Mouse (Mus musculus): ENCODE measurements around the gene Sgk1. TPM values are rescaled to one million over a fixed set of nuclear protein-coding genes. Genes with fewer than 3 reads are reported as not detected.
A peak's percentile ranks its signal among the peaks of the same experiment; 100 is the strongest.

The Sgk1 gene
- total RNA-seq, 2 experiments from 2014 or later = 75.5 to 79.8 TPM

DNA sequence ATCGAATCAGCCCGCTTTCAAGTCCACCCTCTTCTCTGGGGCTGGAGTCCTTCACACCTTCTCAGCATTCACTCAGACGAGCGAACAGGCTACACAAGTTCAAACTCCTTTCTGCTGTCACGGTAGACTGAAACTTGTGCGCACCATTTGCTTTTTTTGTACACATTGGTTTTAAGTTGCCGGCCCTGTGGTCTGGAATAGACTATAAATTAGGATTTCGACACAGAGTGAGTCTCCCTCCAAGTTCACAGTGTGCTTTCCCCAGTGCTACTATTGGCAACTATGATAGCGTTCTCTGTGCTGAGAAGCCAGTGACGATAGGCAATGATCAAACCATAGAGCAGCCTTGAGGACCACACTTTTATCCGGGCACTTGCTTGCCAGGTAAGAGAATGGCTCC is 91.7 kb downstream of the Sgk1 start:
- DNase-seq = no peak

DNA sequence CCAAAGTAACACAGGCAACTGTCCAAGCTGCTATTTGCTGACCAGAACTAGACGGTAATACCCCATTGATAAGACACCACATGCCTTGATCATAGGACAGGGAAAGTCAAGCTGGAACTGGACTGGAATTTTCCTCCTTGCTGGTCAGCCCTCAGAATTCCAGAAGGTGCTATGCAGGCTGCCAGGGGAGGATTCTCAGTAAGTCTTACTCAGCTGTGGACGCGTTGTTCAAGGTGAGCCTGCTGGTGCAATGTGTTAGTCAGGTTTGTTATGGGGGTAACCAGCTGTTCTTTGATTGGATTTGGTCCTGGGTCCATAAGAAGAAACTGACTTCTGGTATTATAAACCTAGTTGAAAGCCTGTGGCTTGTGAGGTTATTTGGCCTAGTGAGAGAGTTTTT is 92.8 kb downstream of the Sgk1 start:
- no peak for DNase-seq

DNA sequence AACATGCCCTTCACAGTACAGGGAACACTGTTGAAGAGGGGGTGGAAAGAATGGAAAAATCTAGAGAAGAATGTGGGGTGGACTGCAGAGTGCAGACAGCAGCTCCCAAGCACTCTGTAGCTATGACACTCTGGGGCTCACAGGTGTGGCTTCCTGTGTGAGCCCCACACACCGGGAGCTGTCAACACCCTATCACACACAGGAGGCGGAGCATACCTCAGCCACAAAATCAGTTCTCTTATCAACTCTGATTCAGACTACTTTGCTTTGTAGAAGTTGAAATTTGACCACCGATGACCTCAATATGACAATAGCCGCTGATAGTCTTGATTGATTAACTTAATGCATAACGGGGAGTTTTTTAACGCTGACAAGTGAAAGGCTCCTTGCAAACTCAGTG is 93.4 kb downstream of the Sgk1 start:
- DNase-seq = no peak

DNA sequence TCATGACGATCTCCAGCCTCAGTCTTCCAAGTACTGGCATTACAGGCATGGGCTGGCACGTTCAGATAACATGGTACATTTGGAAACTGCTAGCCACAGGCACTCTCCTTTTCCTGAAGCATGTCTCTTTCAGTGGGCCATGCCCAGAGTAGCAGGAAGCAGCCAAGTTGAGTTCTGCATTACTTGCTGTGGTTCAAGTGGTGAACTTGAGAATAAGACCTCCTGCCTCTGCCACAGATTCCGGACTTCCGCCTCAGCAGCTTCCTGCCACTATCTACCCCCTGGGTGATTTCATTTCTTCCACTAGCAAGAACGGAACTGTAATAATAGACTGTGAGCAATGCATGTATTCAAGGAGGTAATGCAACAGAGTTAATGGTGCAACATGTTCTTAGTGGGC is 94.3 kb downstream of the Sgk1 start:
- peak in 1 of 2 experiments; percentile 47 for DNase-seq

DNA sequence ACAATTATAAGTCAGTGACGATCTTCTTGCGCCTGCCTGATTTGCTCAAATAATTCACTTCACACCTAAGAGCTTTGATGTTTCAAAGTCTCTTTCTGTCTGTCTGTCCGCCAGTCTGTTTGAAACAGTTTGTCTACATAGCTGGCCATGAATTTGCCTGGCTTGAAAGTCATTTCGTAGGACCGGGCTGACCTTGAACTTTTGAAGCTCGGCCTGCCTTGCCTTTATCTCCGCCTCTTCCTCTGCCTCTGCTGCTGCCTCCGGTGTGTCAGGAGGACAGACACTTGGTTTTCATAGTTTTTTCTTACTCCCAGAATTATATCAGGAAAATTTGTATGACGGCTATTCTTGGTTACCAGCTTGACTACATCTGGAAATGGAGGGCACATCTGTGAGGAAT is 96.4 kb downstream of the Sgk1 start:
- no peak for DNase-seq

DNA sequence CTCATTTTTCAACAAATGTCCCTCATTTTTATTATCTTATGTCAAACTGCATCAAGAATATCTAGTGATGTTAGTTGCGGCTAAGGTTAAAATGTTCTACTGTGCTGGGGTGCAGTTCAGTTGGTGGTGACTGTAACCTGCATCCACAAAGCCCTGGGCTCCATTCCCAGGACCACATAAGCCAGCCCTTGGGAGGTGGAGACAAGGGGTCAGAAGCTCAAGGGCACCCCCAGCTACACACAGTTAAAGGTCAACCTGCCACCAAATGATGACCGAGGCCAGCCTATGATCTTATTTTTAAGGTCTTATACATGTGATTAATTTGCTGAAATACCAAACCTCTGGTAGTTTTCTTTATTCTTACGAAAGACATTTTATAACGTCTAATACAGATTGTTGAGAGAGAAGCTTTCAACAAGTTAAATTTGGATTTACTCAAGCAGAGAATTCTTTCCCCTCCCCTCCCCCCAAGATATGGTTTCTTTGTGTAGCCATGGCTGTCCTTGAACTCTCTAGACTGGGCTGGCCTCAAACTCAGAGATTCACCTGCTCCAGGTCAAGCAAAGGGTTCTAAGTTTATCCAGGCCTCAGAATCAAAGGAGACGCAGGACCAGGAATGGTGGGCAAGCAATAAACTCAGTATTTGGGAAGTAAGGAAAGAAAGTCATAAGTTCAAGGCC is 97.4 kb downstream of the Sgk1 start:
- no peak for DNase-seq

DNA sequence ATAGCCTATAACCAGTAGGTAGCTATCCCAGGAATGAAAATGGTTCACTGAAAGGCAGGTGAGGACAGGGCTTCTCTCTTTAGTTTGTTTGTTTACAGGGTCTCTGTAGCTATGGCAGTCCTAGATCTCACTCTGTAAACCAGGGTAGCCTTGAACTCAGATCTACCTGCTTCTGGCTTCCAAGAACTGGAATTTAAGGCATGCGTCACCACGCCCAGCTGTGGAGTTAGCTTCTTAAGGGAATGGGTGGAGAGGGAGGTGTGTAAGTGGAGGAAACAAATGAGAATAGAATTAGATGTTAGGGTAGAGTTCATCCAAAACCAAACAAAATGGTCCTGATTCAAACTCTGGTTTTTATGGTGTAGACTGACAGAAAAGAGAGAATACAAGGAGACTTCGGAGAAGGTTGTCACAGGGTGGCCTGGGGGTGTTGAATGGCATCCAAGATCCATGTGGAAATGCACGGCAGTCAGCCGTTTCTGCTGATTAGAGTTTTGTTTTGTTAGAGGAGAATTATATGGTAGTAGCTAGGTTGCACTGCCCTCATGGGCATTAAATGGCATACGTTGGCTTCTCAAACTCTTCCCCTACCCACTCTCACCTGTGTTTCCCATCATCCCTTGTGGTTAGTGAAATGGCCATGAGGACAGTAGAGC is 98.9 kb downstream of the Sgk1 start:
- no peak for DNase-seq

DNA sequence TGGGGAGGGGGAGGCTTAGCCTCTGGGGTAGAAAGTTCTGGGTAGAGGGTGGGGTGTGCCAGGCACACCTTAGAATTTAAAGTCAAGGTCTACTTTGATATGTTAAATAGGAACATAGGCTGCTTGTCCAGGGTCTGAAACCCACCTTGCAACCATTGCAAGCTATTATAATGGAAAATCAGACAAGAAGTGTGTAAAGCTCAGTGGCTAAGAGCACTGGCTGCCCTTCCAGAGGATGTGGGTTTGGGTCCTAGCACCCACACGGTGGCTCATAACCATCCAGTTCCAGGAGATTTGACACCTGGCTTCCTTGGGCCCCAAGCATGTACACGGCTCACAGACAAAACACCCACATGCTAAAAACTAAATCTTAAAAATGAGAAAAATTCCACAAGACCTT is 100.3 kb downstream of the Sgk1 start:
- DNase-seq = no peak

DNA sequence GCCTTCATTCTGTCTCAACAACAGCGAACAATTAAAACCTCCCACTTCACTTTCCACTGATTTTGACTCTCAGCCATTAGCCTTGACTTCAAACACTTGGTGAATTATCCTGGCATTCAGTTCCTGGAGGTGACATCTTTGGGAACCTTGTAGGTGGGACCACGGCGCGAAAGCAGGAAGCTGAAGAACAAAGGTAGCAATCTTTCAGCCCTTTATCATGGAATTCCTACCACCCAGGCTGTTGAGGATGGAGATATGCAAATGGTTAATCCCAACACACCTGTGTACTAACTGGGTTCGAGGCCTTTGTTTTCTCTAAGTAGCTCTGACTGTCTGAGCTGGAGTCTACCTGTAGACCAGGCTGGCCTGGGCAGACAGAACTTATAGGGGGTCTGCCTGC is 106.5 kb downstream of the Sgk1 start:
- no peak for DNase-seq

DNA sequence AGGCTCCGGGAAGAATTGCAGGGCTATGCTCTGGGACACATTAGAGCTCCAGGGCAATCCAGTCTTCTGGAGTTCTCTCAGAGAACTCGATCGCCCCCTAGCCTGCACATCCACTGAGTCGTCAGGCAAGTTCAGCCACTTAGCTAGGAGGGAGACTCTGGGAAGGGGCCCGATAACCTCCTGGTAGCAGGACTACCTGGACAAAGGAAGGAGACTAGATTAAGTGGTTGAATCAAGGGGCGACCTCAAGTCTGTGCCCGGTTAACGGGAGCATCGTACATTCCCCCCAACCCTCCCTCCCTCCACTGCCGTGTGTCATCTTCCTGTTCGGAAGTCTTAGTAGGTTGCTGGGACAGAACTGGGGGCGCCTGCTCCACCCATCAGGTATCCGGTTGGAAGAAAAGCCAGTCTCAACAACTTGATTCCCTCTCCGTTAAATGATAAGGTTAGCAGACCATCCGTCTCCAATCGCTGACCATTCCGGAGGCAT is 109.4 kb downstream of the Sgk1 start:
- DNase-seq = peak; percentile 92 to 95

DNA sequence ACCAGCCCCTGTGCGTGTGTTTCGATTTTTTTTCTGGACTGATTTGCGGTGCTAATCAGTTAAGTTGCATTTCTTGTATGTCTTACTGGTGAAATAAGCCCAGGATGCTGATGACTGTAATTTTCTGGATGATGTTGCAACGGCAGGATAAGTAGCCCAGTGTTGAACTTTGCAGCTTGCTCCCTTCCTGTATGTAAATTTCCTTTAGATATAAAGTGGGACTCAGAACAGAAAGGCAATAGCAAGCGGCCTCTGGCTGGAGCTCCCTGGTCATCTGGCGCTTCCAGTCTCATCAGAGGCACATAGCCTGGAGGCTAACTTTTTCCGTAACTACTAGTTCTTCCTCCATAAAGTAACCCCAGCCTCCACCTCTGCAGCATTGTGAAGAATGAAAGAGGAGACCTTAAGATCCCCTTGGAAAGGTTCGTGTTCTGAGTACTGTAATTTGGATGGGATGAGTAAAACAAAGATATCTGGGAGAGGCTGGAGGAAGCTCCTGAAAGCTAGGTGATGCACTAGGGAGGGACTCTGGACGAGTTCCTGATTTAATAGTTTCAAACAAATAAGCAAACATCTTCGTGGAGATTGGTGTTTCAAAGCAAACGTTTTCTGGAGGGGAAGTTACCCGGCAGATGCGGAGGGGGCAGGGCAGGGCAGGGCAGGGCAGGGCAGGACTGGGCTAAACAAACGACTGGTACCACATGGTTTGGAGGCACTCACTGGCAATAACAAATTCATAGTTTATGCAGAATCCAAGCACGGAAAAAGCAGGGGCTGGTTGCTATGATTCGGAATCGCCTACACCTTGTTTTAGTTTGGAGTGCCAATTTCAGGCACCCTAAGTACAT is 110.2 kb downstream of the Sgk1 start:
- peak; percentile 74 for DNase-seq

DNA sequence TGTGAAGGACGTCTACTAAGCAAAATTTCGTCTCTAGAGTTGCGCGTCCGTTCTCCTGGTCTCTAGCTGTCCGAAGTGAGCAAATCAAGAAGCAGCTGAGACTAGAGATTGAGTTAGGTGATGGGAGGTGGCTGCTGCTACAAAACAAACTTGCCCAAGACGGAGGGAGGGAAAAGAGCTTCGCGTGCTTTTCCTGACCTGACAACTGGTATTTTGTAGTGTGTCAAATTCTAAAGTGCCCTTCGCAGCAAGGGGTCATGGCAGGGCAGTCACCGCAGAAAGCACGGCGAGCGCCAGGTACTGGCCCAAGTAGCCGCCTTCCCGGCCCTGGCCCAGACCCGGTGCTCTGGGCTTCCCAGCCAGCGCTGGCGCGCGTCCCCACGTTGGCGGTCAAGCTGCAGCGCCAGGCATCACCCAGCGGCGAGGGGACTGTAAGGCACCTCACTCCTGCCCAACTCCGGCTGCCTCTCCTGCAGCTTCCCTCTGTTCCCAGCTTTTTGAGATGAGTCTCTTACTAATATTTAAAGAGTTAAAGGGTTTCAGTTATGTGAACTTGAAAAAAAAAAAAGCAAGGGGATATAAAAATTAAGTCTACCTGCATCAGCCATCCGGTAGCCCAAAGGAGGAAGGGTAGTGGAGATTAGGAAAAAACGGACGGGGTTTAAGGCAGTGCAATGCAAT is 111.0 kb downstream of the Sgk1 start:
- DNase-seq = peak; percentile 87 to 88

DNA sequence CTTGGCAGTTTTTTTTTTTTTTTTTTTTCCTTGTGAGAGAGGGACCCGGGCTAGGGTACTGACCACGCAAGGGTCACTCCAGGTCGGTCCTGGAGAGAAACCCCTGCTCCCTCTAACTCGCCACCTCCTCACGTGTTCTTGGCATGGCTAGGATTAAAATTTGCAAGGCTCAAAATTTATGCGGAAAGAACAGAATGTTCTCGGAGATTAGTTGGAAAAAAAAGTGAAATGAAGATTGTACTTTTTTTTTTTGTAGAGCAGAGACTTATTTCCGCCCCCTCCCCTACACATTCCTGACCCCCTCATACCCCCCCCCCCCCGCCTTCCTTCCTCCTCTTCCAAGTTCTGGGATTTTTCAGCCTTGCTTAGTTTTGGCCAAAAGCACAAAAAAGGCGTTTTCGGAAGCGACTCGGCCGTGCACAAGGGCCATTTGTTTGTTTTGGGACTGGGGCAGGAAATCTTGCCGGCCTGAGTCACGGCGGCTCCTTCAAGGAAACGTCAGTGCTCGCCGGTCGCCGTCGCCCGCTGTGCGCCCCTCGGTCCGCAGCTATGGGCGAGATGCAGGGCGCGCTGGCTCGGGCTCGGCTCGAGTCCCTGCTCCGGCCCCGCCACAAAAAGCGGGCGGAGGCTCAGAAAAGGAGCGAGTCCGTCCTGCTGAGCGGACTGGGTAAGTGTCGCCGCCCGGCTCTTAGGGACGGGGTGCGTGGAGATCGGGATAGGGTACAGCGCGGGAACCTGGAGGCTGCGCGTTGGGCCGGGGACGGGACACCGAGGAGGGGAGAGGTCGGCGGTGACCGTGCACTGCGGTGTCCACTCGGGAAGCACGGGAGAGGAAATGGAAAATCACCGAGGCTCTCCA is 111.8 kb downstream of the Sgk1 start:
- DNase-seq = peak; percentile 84 to 92

DNA sequence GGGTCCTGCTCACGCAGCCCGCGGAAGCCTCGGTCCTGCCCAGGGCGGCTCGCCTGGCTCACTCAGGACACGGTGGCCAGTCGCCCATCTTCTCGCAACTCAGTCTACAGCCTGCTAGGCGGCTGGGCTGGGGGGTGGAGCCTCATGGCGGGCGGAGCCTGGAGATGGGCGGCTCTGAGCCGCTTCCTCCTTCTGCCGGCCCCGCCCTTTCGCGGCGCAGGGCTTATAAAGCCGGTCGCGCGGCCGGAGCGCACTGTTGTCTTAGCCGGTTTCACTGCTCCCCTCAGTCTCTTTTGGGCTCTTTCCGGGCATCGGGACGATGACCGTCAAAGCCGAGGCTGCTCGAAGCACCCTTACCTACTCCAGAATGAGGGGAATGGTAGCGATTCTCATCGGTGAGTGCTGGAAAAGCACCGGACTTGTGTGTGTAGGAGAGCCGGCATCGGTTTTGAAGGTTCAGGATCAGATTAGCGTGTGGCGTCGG is 112.5 kb downstream of the Sgk1 start:
- peak; percentile 98 for DNase-seq

DNA sequence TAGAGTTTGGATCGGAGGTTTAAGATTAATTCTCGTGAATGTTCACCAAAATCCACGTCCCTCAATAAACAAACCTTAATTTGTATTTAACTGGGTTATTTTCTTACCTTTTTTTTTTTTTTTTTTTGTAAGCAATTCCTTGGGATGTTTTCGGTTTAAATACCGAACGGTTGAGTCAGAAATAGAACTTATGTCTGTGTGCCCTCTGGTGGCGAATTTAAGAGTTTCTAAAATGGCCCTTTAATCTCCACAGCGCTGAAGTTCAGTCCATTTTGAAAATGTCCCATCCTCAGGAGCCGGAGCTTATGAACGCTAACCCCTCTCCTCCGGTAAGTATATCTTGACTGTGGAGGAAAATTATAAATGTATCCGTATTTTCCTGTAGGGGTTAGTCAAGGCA is 113.2 kb downstream of the Sgk1 start:
- DNase-seq = peak; percentile 75 to 83

DNA sequence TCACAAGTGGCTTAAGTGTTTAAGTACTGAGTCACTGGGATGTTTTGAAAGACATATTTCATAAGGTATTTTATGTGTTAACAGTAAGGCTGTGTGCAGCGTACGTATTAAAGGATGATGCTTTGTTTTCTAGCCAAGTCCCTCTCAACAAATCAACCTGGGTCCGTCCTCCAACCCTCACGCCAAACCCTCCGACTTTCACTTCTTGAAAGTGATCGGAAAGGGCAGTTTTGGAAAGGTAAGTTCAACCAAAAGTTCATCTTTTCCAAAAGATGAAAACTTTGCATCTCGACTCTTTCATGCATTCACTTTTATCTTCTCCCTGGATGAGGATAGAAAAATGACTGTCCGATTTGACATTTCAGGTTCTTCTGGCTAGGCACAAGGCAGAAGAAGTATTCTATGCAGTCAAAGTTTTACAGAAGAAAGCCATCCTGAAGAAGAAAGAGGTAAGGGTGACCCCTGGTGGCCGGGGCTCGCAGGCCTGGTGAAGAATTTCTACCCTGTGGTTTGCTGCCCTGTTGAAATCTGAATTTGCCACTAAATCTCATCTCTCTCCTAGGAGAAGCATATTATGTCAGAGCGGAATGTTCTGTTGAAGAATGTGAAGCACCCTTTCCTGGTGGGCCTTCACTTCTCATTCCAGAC is 113.8 kb downstream of the Sgk1 start:
- DNase-seq = peak; percentile 78 to 93

DNA sequence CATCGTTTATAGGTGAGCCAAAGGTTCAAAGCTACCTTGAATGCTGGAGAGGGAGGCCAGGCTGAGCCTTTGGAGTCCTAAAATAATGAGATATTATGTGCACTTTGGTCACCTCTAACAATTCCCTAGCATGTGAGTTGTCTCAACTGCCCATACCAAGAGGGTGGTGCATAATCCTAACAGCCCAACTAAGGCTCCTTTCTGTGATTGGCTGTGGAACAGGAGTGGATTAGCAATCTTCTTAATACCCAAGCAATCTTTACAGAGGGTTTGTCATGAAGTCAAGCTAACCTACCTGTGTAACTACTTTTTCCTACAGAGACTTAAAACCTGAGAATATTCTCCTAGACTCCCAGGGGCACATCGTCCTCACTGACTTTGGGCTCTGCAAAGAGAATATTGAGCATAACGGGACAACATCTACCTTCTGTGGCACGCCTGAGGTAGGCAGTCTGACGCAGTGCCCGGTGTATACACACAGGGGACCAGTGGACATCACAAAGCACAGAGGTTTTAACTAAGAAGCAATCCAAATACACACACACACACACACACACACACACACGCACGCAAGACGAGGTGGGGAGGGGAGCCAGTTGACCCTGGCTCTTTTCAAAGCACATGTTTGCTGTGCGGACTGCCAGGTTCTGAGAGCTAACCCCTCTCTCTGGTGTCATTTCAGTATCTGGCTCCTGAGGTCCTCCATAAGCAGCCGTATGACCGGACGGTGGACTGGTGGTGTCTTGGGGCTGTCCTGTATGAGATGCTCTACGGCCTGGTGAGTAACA is 114.9 kb downstream of the Sgk1 start:
- DNase-seq = peak in 1 of 2 experiments; percentile 13

DNA sequence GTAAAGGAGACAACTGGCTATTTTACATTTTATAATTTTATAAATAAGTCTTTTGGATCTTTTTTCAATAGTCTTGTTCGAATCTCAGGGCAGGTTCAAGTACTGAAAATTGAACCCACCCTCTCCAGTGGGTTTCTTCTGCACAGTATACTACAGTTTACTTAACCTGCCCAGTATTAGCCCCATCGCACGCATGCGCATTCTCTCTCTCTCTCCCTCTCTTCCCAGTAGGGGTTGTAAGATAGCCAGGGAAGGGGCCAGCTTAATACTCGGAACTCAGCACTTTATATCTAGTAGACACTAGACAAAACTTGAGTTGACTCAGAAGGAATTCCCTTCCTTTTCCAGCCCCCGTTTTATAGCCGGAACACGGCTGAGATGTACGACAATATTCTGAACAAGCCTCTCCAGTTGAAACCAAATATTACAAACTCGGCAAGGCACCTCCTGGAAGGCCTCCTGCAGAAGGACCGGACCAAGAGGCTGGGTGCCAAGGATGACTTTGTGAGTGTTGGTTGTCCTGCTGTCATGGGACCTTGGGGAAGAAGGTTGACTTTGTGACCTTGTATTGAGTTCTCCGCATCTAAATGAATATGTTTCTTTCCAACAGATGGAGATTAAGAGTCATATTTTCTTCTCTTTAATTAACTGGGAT is 115.7 kb downstream of the Sgk1 start:
- DNase-seq = peak in 1 of 2 experiments; percentile 18

DNA sequence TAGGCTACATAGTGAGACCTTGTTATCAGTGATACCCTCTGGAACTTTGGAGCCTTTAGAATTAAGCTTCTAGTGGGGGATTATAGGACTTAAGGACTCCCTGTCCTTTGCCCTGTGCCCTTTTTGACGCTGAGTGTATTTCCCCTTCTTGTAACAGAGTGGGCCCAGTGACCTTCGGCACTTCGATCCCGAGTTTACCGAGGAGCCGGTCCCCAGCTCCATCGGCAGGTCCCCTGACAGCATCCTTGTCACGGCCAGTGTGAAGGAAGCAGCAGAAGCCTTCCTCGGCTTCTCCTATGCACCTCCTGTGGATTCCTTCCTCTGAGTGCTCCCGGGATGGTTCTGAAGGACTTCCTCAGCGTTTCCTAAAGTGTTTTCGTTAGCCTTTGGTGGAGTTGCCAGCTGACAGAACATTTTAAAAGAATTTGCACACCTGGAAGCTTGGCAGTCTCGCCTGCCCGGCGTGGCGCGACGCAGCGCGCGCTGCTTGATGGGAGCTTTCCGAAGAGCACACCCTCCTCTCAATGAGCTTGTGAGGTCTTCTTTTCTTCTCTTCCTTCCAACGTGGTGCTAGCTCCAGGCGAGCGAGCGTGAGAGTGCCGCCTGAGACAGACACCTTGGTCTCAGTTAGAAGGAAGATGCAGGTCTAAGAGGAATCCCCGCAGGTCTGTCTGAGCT is 116.7 kb downstream of the Sgk1 start:
- peak in 1 of 2 experiments; percentile 26 for DNase-seq

Measured in heart, adult 18-20 months (tissue).